Mouse (Mus musculus): ENCODE data around the gene Bax. TPM values are rescaled to one million over a fixed set of nuclear protein-coding genes. Genes with fewer than 3 reads are reported as not detected.

Gene Bax
- total RNA-seq, 1 experiment from 2014 or later = 18.0 TPM

Other genes with a start within 250 kb of the Bax start
- gene Cd37, start 227.8 kb downstream of the Bax start, total RNA-seq (2017) = 76.4 and 103 TPM in 2 replicates
- gene Slc6a16, start 225.8 kb downstream of the Bax start, total RNA-seq (2017) = not detected in 2 replicates
- gene Slc6a21, start 189.4 kb downstream of the Bax start, total RNA-seq (2017) = 0.19 TPM in 1 of 2 replicates, not detected in the other
- gene Trpm4, start 133.1 kb downstream of the Bax start, total RNA-seq (2017) = 3.2 and 10.8 TPM in 2 replicates
- gene Hrc, start 131.6 kb downstream of the Bax start, total RNA-seq (2017) = not detected in 2 replicates
- not detected in 2 replicates for gene Ppfia3, start 99.9 kb downstream of the Bax start, total RNA-seq (2017)
- gene Lin7b, start 96.3 kb downstream of the Bax start, total RNA-seq (2017) = 3.2 TPM in 1 of 2 replicates, not detected in the other
- gene Snrnp70, start 71.2 kb downstream of the Bax start, total RNA-seq (2017) = 498 and 589 TPM in 2 replicates
- gene Kcna7, start 61.2 kb downstream of the Bax start, total RNA-seq (2017) = not detected in 2 replicates
- gene Ntf5, start 53.2 kb downstream of the Bax start, total RNA-seq (2017) = 0.79 TPM in 1 of 2 replicates, not detected in the other
- gene Lhb, start 46.1 kb downstream of the Bax start, total RNA-seq (2017) = not detected in 2 replicates
- gene Gys1, start 32.1 kb downstream of the Bax start, total RNA-seq (2017) = 8.5 and 11.3 TPM in 2 replicates
- 134 and 137 TPM in 2 replicates for gene Ruvbl2, start 28.8 kb downstream of the Bax start, total RNA-seq (2017)
- gene Ftl1, start 7.0 kb downstream of the Bax start, total RNA-seq (2017) = 599 and 753 TPM in 2 replicates
- not detected in 2 replicates for gene Tulp2, start 15.0 kb upstream of the Bax start, total RNA-seq (2017)
- not detected in 2 replicates for gene Gm45808, start 19.9 kb upstream of the Bax start, total RNA-seq (2017)
- gene Dhdh, start 21.9 kb upstream of the Bax start, total RNA-seq (2017) = 16.9 and 21.6 TPM in 2 replicates
- 255 and 378 TPM in 2 replicates for gene Nucb1, start 43.5 kb upstream of the Bax start, total RNA-seq (2017)
- gene Ppp1r15a, start 59.4 kb upstream of the Bax start, total RNA-seq (2017) = 267 and 291 TPM in 2 replicates
- 0.31 and 3.1 TPM in 2 replicates for gene Plekha4, start 59.4 kb upstream of the Bax start, total RNA-seq (2017)
- not detected in 2 replicates for gene Hsd17b14, start 88.0 kb upstream of the Bax start, total RNA-seq (2017)
- gene Bcat2, start 103.3 kb upstream of the Bax start, total RNA-seq (2017) = 16.4 and 20.9 TPM in 2 replicates
- gene Fgf21, start 148.6 kb upstream of the Bax start, total RNA-seq (2017) = not detected in 2 replicates
- gene Fut1, start 150.4 kb upstream of the Bax start, total RNA-seq (2017) = 0.25 TPM in 1 of 2 replicates, not detected in the other
- gene Izumo1, start 154.9 kb upstream of the Bax start, total RNA-seq (2017) = not detected in 2 replicates
- 0.94 TPM in 1 of 2 replicates, not detected in the other for gene Rasip1, start 160.6 kb upstream of the Bax start, total RNA-seq (2017)
- not detected in 2 replicates for gene Mamstr, start 173.1 kb upstream of the Bax start, total RNA-seq (2017)
- not detected in 2 replicates for gene Fut2, start 199.5 kb upstream of the Bax start, total RNA-seq (2017)
- not detected in 2 replicates for gene Ntn5, start 217.1 kb upstream of the Bax start, total RNA-seq (2017)
- not detected in 2 replicates for gene Sec1, start 227.5 kb upstream of the Bax start, total RNA-seq (2017)
- gene Car11, start 232.9 kb upstream of the Bax start, total RNA-seq (2017) = 0.30 and 1.1 TPM in 2 replicates
- 11.5 and 25.3 TPM in 2 replicates for gene Dbp, start 238.2 kb upstream of the Bax start, total RNA-seq (2017)
- gene Rpl18, start 248.6 kb upstream of the Bax start, total RNA-seq (2017) = 1,764 and 1,816 TPM in 2 replicates

All from hematopoietic stem cell, adult 5-6 weeks (primary cell).